Mouse (Mus musculus): Measurements from ENCODE around the gene D8Ertd738e. TPM values are rescaled to one million over a fixed set of nuclear protein-coding genes. Genes with fewer than 3 reads are reported as not detected.

The D8Ertd738e gene
- total RNA-seq, 2 experiments from 2014 or later = 184 to 189 TPM

- peak; percentile 52 to 70 for DNase-seq (ENCODE audit: low spot score in 2 of 2)
These were observed 46.3 kb downstream of the D8Ertd738e start for GRCm38 (mm10) chr8:84202938-84203917.

GRCm38 (mm10) chr8:84202466-84202865 is 47.1 kb downstream of the D8Ertd738e start:
- DNase-seq (ENCODE audit: low spot score in 2 of 2) = no peak

- no peak for DNase-seq (ENCODE audit: low spot score in 2 of 2)
These were observed 47.8 kb downstream of the D8Ertd738e start for GRCm38 (mm10) chr8:84201545-84202245.

- peak; percentile 62 to 66 for DNase-seq (ENCODE audit: low spot score in 2 of 2)
These were observed 48.6 kb downstream of the D8Ertd738e start for GRCm38 (mm10) chr8:84200652-84201544.

GRCm38 (mm10) chr8:84200126-84200555 is 49.4 kb downstream of the D8Ertd738e start:
- no peak for DNase-seq (ENCODE audit: low spot score in 2 of 2)

- DNase-seq (ENCODE audit: low spot score in 2 of 2) = no peak
These were observed 50.0 kb downstream of the D8Ertd738e start for GRCm38 (mm10) chr8:84199348-84200125.

GRCm38 (mm10) chr8:84198871-84199270 is 50.6 kb downstream of the D8Ertd738e start:
- DNase-seq (ENCODE audit: low spot score in 2 of 2) = no peak

GRCm38 (mm10) chr8:84197922-84198774 is 51.4 kb downstream of the D8Ertd738e start:
- peak; percentile 68 to 76 for DNase-seq (ENCODE audit: low spot score in 2 of 2)

GRCm38 (mm10) chr8:84197141-84197921 is 52.2 kb downstream of the D8Ertd738e start:
- peak; percentile 64 for DNase-seq (ENCODE audit: low spot score in 2 of 2)

Small RNA genes within 50 kb of the gene (microRNA-seq; reads per million reads assigned to microRNA genes)
- gene Mir23a (29,913 reads per million, percentile 98 among the genes with 10 or more reads in this experiment), gene Mir24-2 (not detected), gene Mir27a (612 reads per million, percentile 69 among the genes with 10 or more reads in this experiment), gene Mir3074-2 (not detected)

Other genes with a start within 250 kb of the D8Ertd738e start
- under 1 TPM; 0.62 to 0.76 TPM for gene 1700067K01Rik, start 248.2 kb downstream of the D8Ertd738e start, total RNA-seq (2021)
- 1 to 10 TPM in 1 of 2 experiments, under 1 TPM in 1; 0.31 to 1.5 TPM for gene 2210011C24Rik, start 237.5 kb downstream of the D8Ertd738e start, total RNA-seq (2021)
- gene Palm3, start 228.2 kb downstream of the D8Ertd738e start, total RNA-seq (2021) = 1 to 10 TPM; 1.1 to 6.0 TPM
- 1 to 10 TPM; 2.6 to 3.8 TPM for gene Il27ra, start 207.1 kb downstream of the D8Ertd738e start, total RNA-seq (2021)
- not detected for gene Rln3, start 204.7 kb downstream of the D8Ertd738e start, total RNA-seq (2021)
- gene Gm10643, start 184.6 kb downstream of the D8Ertd738e start, total RNA-seq (2021) = 1 to 10 TPM; 4.0 to 4.2 TPM
- 10 to 100 TPM; 17.0 to 18.6 TPM for gene Rfx1, start 182.9 kb downstream of the D8Ertd738e start, total RNA-seq (2021)
- 10 to 100 TPM; 29.3 to 32.0 TPM for gene Dcaf15, start 145.0 kb downstream of the D8Ertd738e start, total RNA-seq (2021)
- gene Podnl1, start 123.7 kb downstream of the D8Ertd738e start, total RNA-seq (2021) = under 1 TPM; 0.98 to 0.99 TPM
- gene Cc2d1a, start 101.8 kb downstream of the D8Ertd738e start, total RNA-seq (2021) = 10 to 100 TPM; 30.6 to 31.7 TPM
- gene 4930432K21Rik, start 101.7 kb downstream of the D8Ertd738e start, total RNA-seq (2021) = 1 to 10 TPM; 1.2 TPM
- 1 to 10 TPM; 3.1 to 4.3 TPM for gene Nanos3, start 64.5 kb downstream of the D8Ertd738e start, total RNA-seq (2021)
- gene Zswim4, start 12.7 kb downstream of the D8Ertd738e start, total RNA-seq (2021) = 10 to 100 TPM; 35.8 to 37.6 TPM
- 10 to 100 TPM; 41.0 to 45.0 TPM for gene Mri1, start 7.6 kb upstream of the D8Ertd738e start, total RNA-seq (2021)
- 10 to 100 TPM; 20.8 to 22.4 TPM for gene Ccdc130, start 20.7 kb upstream of the D8Ertd738e start, total RNA-seq (2021)
- 10 to 100 TPM; 14.8 to 15.6 TPM for gene Cacna1a, start 138.7 kb upstream of the D8Ertd738e start, total RNA-seq (2021)

Data from adrenal gland, postnatal 4 days (tissue).